8 mouse cellular contexts compared by ENCODE assay signal in genomic region chr4:116143891-116144717, GRCm38 (mm10). TPM values are rescaled to one million over a fixed set of nuclear protein-coding genes. Genes with fewer than 3 reads are reported as not detected.
A peak's percentile ranks its signal among the peaks of the same experiment; 100 is the strongest.
DNase-seq lines count a peak whose midpoint lies in the region; ATAC-seq and TF ChIP-seq lines count a peak whose summit lies in the region.

No protein-coding gene starts in this region.

- peak overlapping the region; percentile 2 for H3ac ChIP-seq in myocyte (ENCODE audit: control insufficient read depth, insufficient read length)

- peak; percentile 66 to 69 for DNase-seq in B cell, adult 2 months
- peak; percentile 87 for DNase-seq in adrenal gland, postnatal 14 days
- DNase-seq in kidney, adult 9 months: peak; percentile 58
- peak; percentile 67 for DNase-seq in liver, embryonic 11.5 days (ENCODE audit: low spot score)

- H3K4me3 ChIP-seq in embryonic facial prominence, embryonic 13.5 days: peak overlapping the region; percentile 71
- peak overlapping the region; percentile 63 for H3K4me3 ChIP-seq in heart, embryonic 11.5 days (ENCODE audit: low read depth, low read length)
- H3K4me3 ChIP-seq in liver, embryonic 11.5 days (ENCODE audit: low read depth, low read length): peak overlapping the region; percentile 66
- peak overlapping the region; percentile 46 for H3K4me3 ChIP-seq in myocyte
- peak overlapping the region; percentile 73 for H3K4me3 ChIP-seq in stomach, embryonic 15.5 days (replicated peaks)

- peak overlapping the region; percentile 83 for H3K9ac ChIP-seq in embryonic facial prominence, embryonic 13.5 days
- H3K9ac ChIP-seq in heart, embryonic 11.5 days (ENCODE audit: low read depth, low read length): peak overlapping the region; percentile 71
- H3K9ac ChIP-seq in liver, embryonic 11.5 days (ENCODE audit: low read depth, low read length): peak overlapping the region; percentile 66
- peak overlapping the region; percentile 53 for H3K9ac ChIP-seq in stomach, embryonic 15.5 days

- H3K27ac ChIP-seq in embryonic facial prominence, embryonic 13.5 days: no peak overlapping the region
- no peak overlapping the region for H3K27ac ChIP-seq in heart, embryonic 11.5 days (ENCODE audit: low read depth, low read length)
- no peak overlapping the region for H3K27ac ChIP-seq in liver, embryonic 11.5 days (ENCODE audit: low read depth, low read length)
- no peak overlapping the region for H3K27ac ChIP-seq in stomach, embryonic 15.5 days

- peaks cover 6% of the 10 kb centered on the region; the same call in 1 of the 2 replicates for H3K27me3 ChIP-seq in embryonic facial prominence, embryonic 13.5 days
- H3K27me3 ChIP-seq in heart, embryonic 11.5 days (ENCODE audit: control insufficient read depth, insufficient read depth, low read length): peaks cover 6% of the 10 kb centered on the region; the same call in 1 of the 2 replicates
- H3K27me3 ChIP-seq in liver, embryonic 11.5 days (replicated peaks; ENCODE audit: control insufficient read depth, insufficient read depth, low read length): peaks cover 22% of the 10 kb centered on the region; the same call in 1 of the 2 replicates
- H3K27me3 ChIP-seq in myocyte (ENCODE audit: control insufficient read depth, insufficient read depth, insufficient read length): no peaks in the 10 kb centered on the region
- H3K27me3 ChIP-seq in stomach, embryonic 15.5 days (replicated peaks): no peaks in the 10 kb centered on the region

- no peaks in the 10 kb centered on the region for H3K79me2 ChIP-seq in myocyte (ENCODE audit: control insufficient read depth, insufficient read depth)

- no peaks in the 10 kb centered on the region for H3K9me3 ChIP-seq in embryonic facial prominence, embryonic 13.5 days
- no peaks in the 10 kb centered on the region for H3K9me3 ChIP-seq in heart, embryonic 11.5 days (replicated peaks; ENCODE audit: control insufficient read depth, low read length)
- H3K9me3 ChIP-seq in liver, embryonic 11.5 days (ENCODE audit: control insufficient read depth, low read length): peaks cover 3% of the 10 kb centered on the region; the same call in 1 of the 2 replicates
- H3K9me3 ChIP-seq in stomach, embryonic 15.5 days: no peaks in the 10 kb centered on the region

- ATAC-seq in embryonic facial prominence, embryonic 13.5 days (ENCODE audit: insufficient number of reproducible peaks, insufficient read depth, low FRiP score, low TSS enrichment, low read depth): peak; percentile 58; the same call in 1 of the 2 replicates
- peak; percentile 53 for ATAC-seq in heart, embryonic 11.5 days (replicated peaks; ENCODE audit: insufficient number of reproducible peaks, low FRiP score, low TSS enrichment)
- peak; percentile 62 for ATAC-seq in liver, embryonic 11.5 days (replicated peaks; ENCODE audit: low FRiP score)
- ATAC-seq in stomach, embryonic 15.5 days (ENCODE audit: insufficient read depth, low FRiP score, low read depth): peak; percentile 52; the same call in 1 of the 2 replicates

- WGBS in embryonic facial prominence, embryonic 13.5 days: under 1% methylated on average over 40 of the region's 47 CpGs
- WGBS in heart, embryonic 11.5 days (ENCODE audit: insufficient replicate concordance): under 1% methylated on average over 47 of the region's 47 CpGs
- WGBS in liver, embryonic 11.5 days: 1% methylated on average over 43 of the region's 47 CpGs
- 1% methylated on average over 47 of the region's 47 CpGs for WGBS in stomach, embryonic 15.5 days

- H3K36me3 ChIP-seq in embryonic facial prominence, embryonic 13.5 days: no peaks in the 10 kb centered on the region
- no peaks in the 10 kb centered on the region for H3K36me3 ChIP-seq in heart, embryonic 11.5 days (ENCODE audit: control insufficient read depth, insufficient read depth, low read length)
- no peaks in the 10 kb centered on the region for H3K36me3 ChIP-seq in liver, embryonic 11.5 days (ENCODE audit: control insufficient read depth, insufficient read depth, low read length)
- no peaks in the 10 kb centered on the region for H3K36me3 ChIP-seq in myocyte (ENCODE audit: control insufficient read depth, insufficient read depth)
- no peaks in the 10 kb centered on the region for H3K36me3 ChIP-seq in stomach, embryonic 15.5 days

- H3K4me2 ChIP-seq in embryonic facial prominence, embryonic 13.5 days: peak overlapping the region; percentile 91
- H3K4me2 ChIP-seq in heart, embryonic 11.5 days: peak overlapping the region; percentile 80
- peak overlapping the region; percentile 98 for H3K4me2 ChIP-seq in liver, embryonic 11.5 days
- H3K4me2 ChIP-seq in myocyte (ENCODE audit: low read depth): peak overlapping the region; percentile 77
- peak overlapping the region; percentile 98 for H3K4me2 ChIP-seq in stomach, embryonic 15.5 days

- H3K4me1 ChIP-seq in embryonic facial prominence, embryonic 13.5 days: peaks cover 14% of the 10 kb centered on the region
- H3K4me1 ChIP-seq in heart, embryonic 11.5 days (ENCODE audit: control insufficient read depth, insufficient read depth, low read length): peaks cover 5% of the 10 kb centered on the region; the same call in 1 of the 2 replicates
- peaks cover 3% of the 10 kb centered on the region; the same call in 1 of the 2 replicates for H3K4me1 ChIP-seq in liver, embryonic 11.5 days (replicated peaks; ENCODE audit: control insufficient read depth, insufficient read depth, low read length)
- H3K4me1 ChIP-seq in stomach, embryonic 15.5 days: peaks cover 11% of the 10 kb centered on the region

- TF ChIP-seq POLR2A in myocyte (IDR thresholded peaks at IDR 0.05; ENCODE audit: insufficient read length, low read depth): peak; percentile 40

TF ChIP-seq in myocyte, 11 proteins besides CTCF, POLR2A, EP300 and RAD21:
- TF ChIP-seq TCF12 (IDR thresholded peaks at IDR 0.05; ENCODE audit: insufficient read depth, poor library complexity, severe bottlenecking) (no peak), USF1 (IDR thresholded peaks at IDR 0.05; ENCODE audit: low read depth) (no peak), MYOD1 (IDR thresholded peaks at IDR 0.05; ENCODE audit: control insufficient read depth in 1 of 3, insufficient read length in 2 of 3, low read depth in 2 of 3) (no peak), POLR2AphosphoS2 (IDR thresholded peaks at IDR 0.05; ENCODE audit: insufficient read length, low read depth) (no peak), MYOG (IDR thresholded peaks at IDR 0.05; ENCODE audit: control insufficient read depth in 1 of 3, insufficient read depth in 1 of 3, insufficient read length in 2 of 3, low read depth in 2 of 3) (no peak), MAX (IDR thresholded peaks at IDR 0.05; ENCODE audit: low read depth) (no peak), TCF3 (IDR thresholded peaks at IDR 0.05; ENCODE audit: insufficient read length, low read depth) (no peak), REST (IDR thresholded peaks at IDR 0.05; ENCODE audit: insufficient read depth, insufficient read length) (no peak), CEBPB (IDR thresholded peaks at IDR 0.05; ENCODE audit: insufficient read depth, poor library complexity, severe bottlenecking) (no peak), SRF (IDR thresholded peaks at IDR 0.05; ENCODE audit: control insufficient read depth, insufficient read length, low read depth) (no peak), E2F4 (IDR thresholded peaks at IDR 0.05; ENCODE audit: insufficient read depth) (no peak)

RNA-seq across cellular contexts. Expression of gene Lurap1, which starts 7.0 kb away (rescaled TPM):
- total RNA-seq in adrenal gland, postnatal 14 days (2021): 12.4 and 18.1 TPM in 2 replicates
- polyA plus RNA-seq in embryonic facial prominence, embryonic 13.5 days (2015; fragmentation: Nextera tagmentation; extraction: Ambion mirVana): 2.7 and 3.1 TPM in 2 replicates
- polyA plus RNA-seq in heart, embryonic 11.5 days (2014; fragmentation: Nextera tagmentation; extraction: Ambion mirVana): 1.6 and 2.3 TPM in 2 replicates
- polyA plus RNA-seq in liver, embryonic 11.5 days (2014; fragmentation: Nextera tagmentation; extraction: Ambion mirVana): 0.64 and 1.1 TPM in 2 replicates
- 1.5 TPM for polyA plus RNA-seq in myocyte (2012; fragmentation: generic; extraction: Trizol)
- 2.4 and 3.1 TPM in 2 replicates for polyA plus RNA-seq in stomach, embryonic 15.5 days (2015; fragmentation: Nextera tagmentation; extraction: Ambion mirVana)

RNA-seq across cellular contexts. Expression of gene Pomgnt1, which starts 20.5 kb away (rescaled TPM):
- 65.8 and 75.2 TPM in 2 replicates for total RNA-seq in adrenal gland, postnatal 14 days (2021)
- 64.4 and 65.3 TPM in 2 replicates for polyA plus RNA-seq in embryonic facial prominence, embryonic 13.5 days (2015; fragmentation: Nextera tagmentation; extraction: Ambion mirVana)
- polyA plus RNA-seq in heart, embryonic 11.5 days (2014; fragmentation: Nextera tagmentation; extraction: Ambion mirVana): 57.9 and 62.2 TPM in 2 replicates
- polyA plus RNA-seq in liver, embryonic 11.5 days (2014; fragmentation: Nextera tagmentation; extraction: Ambion mirVana): 32.8 and 37.7 TPM in 2 replicates
- polyA plus RNA-seq in myocyte (2012; fragmentation: generic; extraction: Trizol): 75.9 TPM
- 50.0 and 52.9 TPM in 2 replicates for polyA plus RNA-seq in stomach, embryonic 15.5 days (2015; fragmentation: Nextera tagmentation; extraction: Ambion mirVana)

RNA-seq across cellular contexts. Expression of gene Rad54l, which starts 20.6 kb away (rescaled TPM):
- total RNA-seq in adrenal gland, postnatal 14 days (2021): 4.5 and 5.2 TPM in 2 replicates
- polyA plus RNA-seq in embryonic facial prominence, embryonic 13.5 days (2015; fragmentation: Nextera tagmentation; extraction: Ambion mirVana): 33.6 and 37.6 TPM in 2 replicates
- polyA plus RNA-seq in heart, embryonic 11.5 days (2014; fragmentation: Nextera tagmentation; extraction: Ambion mirVana): 24.3 and 29.1 TPM in 2 replicates
- polyA plus RNA-seq in liver, embryonic 11.5 days (2014; fragmentation: Nextera tagmentation; extraction: Ambion mirVana): 59.4 and 61.7 TPM in 2 replicates
- 2.2 TPM for polyA plus RNA-seq in myocyte (2012; fragmentation: generic; extraction: Trizol)
- polyA plus RNA-seq in stomach, embryonic 15.5 days (2015; fragmentation: Nextera tagmentation; extraction: Ambion mirVana): 24.6 and 26.4 TPM in 2 replicates

RNA-seq across cellular contexts. Expression of gene Tspan1, which starts 23.3 kb away (rescaled TPM):
- total RNA-seq in adrenal gland, postnatal 14 days (2021): not detected in 2 replicates
- 0.98 and 1.0 TPM in 2 replicates for polyA plus RNA-seq in embryonic facial prominence, embryonic 13.5 days (2015; fragmentation: Nextera tagmentation; extraction: Ambion mirVana)
- polyA plus RNA-seq in heart, embryonic 11.5 days (2014; fragmentation: Nextera tagmentation; extraction: Ambion mirVana): not detected in 2 replicates
- 0.11 TPM in 1 of 2 replicates, not detected in the other for polyA plus RNA-seq in liver, embryonic 11.5 days (2014; fragmentation: Nextera tagmentation; extraction: Ambion mirVana)
- polyA plus RNA-seq in myocyte (2012; fragmentation: generic; extraction: Trizol): 0.16 TPM
- polyA plus RNA-seq in stomach, embryonic 15.5 days (2015; fragmentation: Nextera tagmentation; extraction: Ambion mirVana): 47.5 and 50.8 TPM in 2 replicates

RNA-seq across cellular contexts. Expression of gene 1700042G07Rik, which starts 29.1 kb away (rescaled TPM):
- total RNA-seq in adrenal gland, postnatal 14 days (2021): not detected in 2 replicates
- polyA plus RNA-seq in embryonic facial prominence, embryonic 13.5 days (2015; fragmentation: Nextera tagmentation; extraction: Ambion mirVana): not detected in 2 replicates
- not detected in 2 replicates for polyA plus RNA-seq in heart, embryonic 11.5 days (2014; fragmentation: Nextera tagmentation; extraction: Ambion mirVana)
- polyA plus RNA-seq in liver, embryonic 11.5 days (2014; fragmentation: Nextera tagmentation; extraction: Ambion mirVana): not detected in 2 replicates
- polyA plus RNA-seq in myocyte (2012; fragmentation: generic; extraction: Trizol): not detected
- polyA plus RNA-seq in stomach, embryonic 15.5 days (2015; fragmentation: Nextera tagmentation; extraction: Ambion mirVana): not detected in 2 replicates
